Mouse (Mus musculus) liver, embryonic 15.5 days (tissue): ENCODE measurements at regions not wholly inside any gene's neighbourhood (a gene's known extent, or its start where the extent isn't known, plus 50 kb on each side); places are given as distances from the start of the nearest gene placed in this dataset.

ENCODE experiments used
- ATAC-seq: fragments of 200-750 bp; cut with Nextera tagmentation; 2 replicates; pipeline ENCODE4 v1.8.0; 2017; ENCODE audit warnings: moderate number of reproducible peaks, mild to moderate bottlenecking, moderate library complexity; ENCODE audit not compliant: insufficient read depth
- H3K27ac ChIP-seq: fragments of 300-500 bp; sonication (generic); replicated peaks from 2 replicates; pipeline ENCODE4 v1.5.1; 2015; ENCODE audit warnings: mild to moderate bottlenecking, inconsistent platforms
- H3K27me3 ChIP-seq: fragments of 300-500 bp; sonication (generic); 2 replicates; pipeline ENCODE4 v1.6.1; 2015; ENCODE audit warnings: mild to moderate bottlenecking, inconsistent platforms
- H3K36me3 ChIP-seq: fragments of 300-500 bp; sonication (generic); replicated peaks from 2 replicates; pipeline ENCODE4 v1.6.1; 2015; ENCODE audit warnings: moderate library complexity, mild to moderate bottlenecking, inconsistent platforms
- H3K4me1 ChIP-seq: fragments of 300-500 bp; sonication (generic); replicated peaks from 2 replicates; pipeline ENCODE4 v1.6.1; 2015; ENCODE audit warnings: inconsistent platforms
- H3K4me2 ChIP-seq: fragments of 300-500 bp; sonication (generic); 2 replicates; pipeline ENCODE4 v1.6.1; 2015; ENCODE audit warnings: moderate library complexity, mild to moderate bottlenecking, inconsistent platforms
- H3K4me3 ChIP-seq: fragments of 300-500 bp; sonication (generic); replicated peaks from 2 replicates; pipeline ENCODE4 v1.5.1; 2015; ENCODE audit warnings: mild to moderate bottlenecking, inconsistent platforms
- H3K9ac ChIP-seq: fragments of 300-500 bp; sonication (generic); 2 replicates; pipeline ENCODE4 v1.6.1; 2015; ENCODE audit warnings: moderate library complexity, mild to moderate bottlenecking, inconsistent platforms
- H3K9me3 ChIP-seq: fragments of 300-500 bp; sonication (generic); replicated peaks from 2 replicates; pipeline ENCODE4 v1.6.1; 2016; ENCODE audit warnings: inconsistent platforms
- WGBS: fragments of 180-500 bp; shearing (Covaris S2); methylation state at CpG from one replicate; pipeline ENCODE4 v1.1.7; 2015; ENCODE audit warnings: mixed read lengths; ENCODE audit not compliant: insufficient replicate concordance; 5-methylcytosine and 5-hydroxymethylcytosine counted together

DNA sequence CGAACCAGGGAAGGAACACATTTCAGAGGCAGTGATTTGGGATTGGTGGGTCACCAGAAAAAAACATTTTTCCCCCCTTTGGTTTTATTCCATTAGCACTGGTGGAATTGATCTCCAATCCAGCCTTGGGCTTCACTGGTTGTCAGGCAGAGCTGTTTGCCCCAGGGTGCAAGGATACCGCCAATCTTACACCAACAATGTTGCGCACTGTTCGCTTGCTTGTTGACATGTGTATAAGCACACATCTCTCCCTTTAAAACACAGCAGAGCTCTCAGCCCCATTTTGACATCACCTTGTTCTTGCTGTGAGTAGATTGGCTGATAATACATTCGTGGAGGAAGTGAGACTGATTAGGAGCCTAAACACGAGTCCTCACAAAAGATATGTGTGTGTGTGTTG lies 333.1 kb upstream of the Atp5g3 start:
- H3K9ac ChIP-seq = no peak overlapping the region
- H3K36me3 ChIP-seq = no peaks in the 10 kb centered on the region
- no peak for ATAC-seq
- no peak overlapping the region for H3K4me3 ChIP-seq
- WGBS = 67% methylated on average over 6 of the region's 6 CpGs
- no peaks in the 10 kb centered on the region for H3K27me3 ChIP-seq
- H3K9me3 ChIP-seq = no peaks in the 10 kb centered on the region
- H3K4me1 ChIP-seq = no peaks in the 10 kb centered on the region
- H3K27ac ChIP-seq = no peak overlapping the region
- no peak overlapping the region for H3K4me2 ChIP-seq

DNA sequence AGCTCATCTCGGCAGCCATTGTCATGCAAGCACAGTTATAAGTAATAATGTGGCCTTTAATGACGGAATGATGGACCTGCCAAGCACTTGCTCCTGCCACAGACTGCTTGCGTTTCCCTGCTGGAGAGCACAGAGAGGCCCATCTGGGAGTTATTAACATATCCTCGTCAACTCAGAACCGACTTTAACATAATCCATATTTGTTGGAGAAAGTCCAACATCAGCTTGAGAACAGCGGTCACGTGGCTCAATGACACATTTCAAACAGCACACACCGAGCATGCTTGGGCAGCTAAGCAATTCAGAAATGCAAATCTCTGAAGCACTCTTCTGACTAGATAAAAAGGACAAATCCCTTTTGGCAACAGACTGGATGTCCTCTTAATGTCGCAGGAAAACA lies 332.7 kb upstream of the Atp5g3 start:
- H3K27me3 ChIP-seq = no peaks in the 10 kb centered on the region
- H3K4me3 ChIP-seq = no peak overlapping the region
- no peak overlapping the region for H3K4me2 ChIP-seq
- H3K27ac ChIP-seq = no peak overlapping the region
- no peaks in the 10 kb centered on the region for H3K36me3 ChIP-seq
- ATAC-seq = no peak
- no peaks in the 10 kb centered on the region for H3K9me3 ChIP-seq
- no peaks in the 10 kb centered on the region for H3K4me1 ChIP-seq
- WGBS = 62% methylated on average over 9 of the region's 9 CpGs
- H3K9ac ChIP-seq = no peak overlapping the region

DNA sequence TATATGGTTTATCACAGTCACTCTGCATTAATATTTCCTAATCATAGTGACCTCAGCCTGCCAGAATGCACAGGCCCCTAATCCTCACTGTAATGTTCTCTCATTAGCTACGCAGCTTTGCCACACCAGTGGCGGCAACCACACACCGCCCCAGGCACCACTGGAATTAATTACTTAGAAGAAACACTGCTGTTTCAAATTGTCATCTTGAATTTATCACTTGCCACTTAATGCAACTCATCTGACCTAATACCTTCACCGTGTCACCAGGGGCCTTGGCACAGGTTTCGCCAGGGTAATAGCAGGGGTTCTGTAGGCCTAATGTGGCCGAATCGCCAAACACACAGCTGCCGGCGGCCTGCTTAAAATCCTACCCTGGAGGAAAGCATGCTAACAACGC lies 328.5 kb upstream of the Atp5g3 start:
- Histone ChIP-seq H3K4me3 (no peak overlapping the region), H3K27me3 (no peaks in the 10 kb centered on the region), H3K27ac (no peak overlapping the region), H3K9me3 (no peaks in the 10 kb centered on the region), H3K36me3 (no peaks in the 10 kb centered on the region), H3K4me2 (no peak overlapping the region), H3K4me1 (no peaks in the 10 kb centered on the region), H3K9ac (no peak overlapping the region)
- 77% methylated on average over 10 of the region's 10 CpGs for WGBS
- ATAC-seq = no peak

DNA sequence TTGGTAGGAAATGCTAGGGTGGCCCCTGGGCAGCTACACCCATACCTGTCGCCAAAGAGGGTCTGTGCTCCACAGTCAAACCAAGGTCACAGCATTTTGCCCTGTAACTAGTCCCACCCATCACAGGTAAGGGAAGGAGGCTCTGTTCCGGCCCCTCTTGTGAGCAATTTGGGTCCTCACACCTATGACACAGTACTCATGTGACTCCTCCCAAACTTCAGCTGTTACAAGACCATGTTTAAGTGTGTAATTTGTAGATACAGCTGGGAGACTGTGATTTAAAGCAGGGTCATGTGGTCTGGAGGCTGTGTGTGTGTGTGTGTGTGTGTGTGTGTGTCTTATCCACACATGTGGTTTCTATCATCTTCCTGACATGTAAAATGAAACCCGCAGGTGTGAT lies 306.3 kb upstream of the Atp5g3 start:
- Histone ChIP-seq H3K4me1 (no peaks in the 10 kb centered on the region), H3K4me2 (no peak overlapping the region), H3K9me3 (no peaks in the 10 kb centered on the region), H3K27me3 (no peaks in the 10 kb centered on the region), H3K36me3 (no peaks in the 10 kb centered on the region), H3K4me3 (no peak overlapping the region), H3K9ac (no peak overlapping the region), H3K27ac (no peak overlapping the region)
- 55% methylated on average over 3 of the region's 3 CpGs for WGBS
- ATAC-seq = no peak

DNA sequence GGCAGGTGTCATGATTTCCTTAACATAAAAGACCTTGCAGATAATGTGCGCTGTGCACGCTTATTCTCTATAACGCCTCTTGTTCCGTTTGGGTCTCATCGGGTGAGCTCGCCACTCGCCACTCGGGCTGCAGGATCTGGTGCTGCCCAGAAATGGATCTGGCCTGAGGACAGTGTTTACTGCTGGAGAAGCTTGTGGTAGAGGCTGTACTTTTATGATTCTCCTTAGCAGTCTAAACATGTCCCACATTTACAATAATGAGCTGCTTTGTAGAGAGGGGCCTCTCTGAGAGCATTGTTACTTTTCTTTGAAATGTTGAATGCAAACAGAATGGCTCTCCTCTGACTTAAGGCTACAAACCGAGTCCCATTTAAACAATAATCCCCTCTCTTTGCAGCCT lies 299.1 kb upstream of the Atp5g3 start:
- Histone ChIP-seq H3K36me3 (no peaks in the 10 kb centered on the region), H3K4me2 (no peak overlapping the region), H3K9ac (no peak overlapping the region), H3K9me3 (no peaks in the 10 kb centered on the region), H3K27ac (no peak overlapping the region), H3K27me3 (no peaks in the 10 kb centered on the region), H3K4me3 (no peak overlapping the region), H3K4me1 (no peaks in the 10 kb centered on the region)
- 77% methylated on average over 9 of the region's 9 CpGs for WGBS
- ATAC-seq = no peak

DNA sequence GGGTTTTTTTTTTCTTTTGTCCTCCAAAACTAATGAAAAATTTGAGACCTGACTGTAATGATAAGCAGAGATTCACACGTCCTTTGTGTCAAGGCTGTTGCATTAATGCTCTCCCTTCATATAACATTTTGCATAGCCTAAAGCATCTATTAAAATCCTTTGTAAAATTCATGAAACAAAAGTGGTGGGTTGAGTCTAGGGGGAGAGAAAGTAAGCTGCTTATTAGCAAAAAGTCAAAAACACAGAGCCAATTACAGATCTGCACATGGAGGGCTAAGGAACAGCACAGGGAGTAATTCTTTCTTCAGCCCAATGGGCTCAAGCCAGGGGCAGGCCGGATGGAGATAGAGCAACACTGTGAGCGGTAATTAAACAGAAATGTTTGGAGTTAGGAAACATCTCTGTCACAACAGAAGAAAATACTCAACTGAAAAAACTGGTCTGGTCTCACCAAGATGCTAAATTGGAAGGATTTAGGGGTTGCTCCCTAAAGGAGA lies 298.3 kb upstream of the Atp5g3 start:
- Histone ChIP-seq H3K4me3 (no peak overlapping the region), H3K27me3 (no peaks in the 10 kb centered on the region), H3K9ac (no peak overlapping the region), H3K4me2 (no peak overlapping the region), H3K36me3 (no peaks in the 10 kb centered on the region), H3K4me1 (no peaks in the 10 kb centered on the region), H3K27ac (no peak overlapping the region), H3K9me3 (no peaks in the 10 kb centered on the region)
- ATAC-seq = no peak
- WGBS = 60% methylated on average over 3 of the region's 3 CpGs

DNA sequence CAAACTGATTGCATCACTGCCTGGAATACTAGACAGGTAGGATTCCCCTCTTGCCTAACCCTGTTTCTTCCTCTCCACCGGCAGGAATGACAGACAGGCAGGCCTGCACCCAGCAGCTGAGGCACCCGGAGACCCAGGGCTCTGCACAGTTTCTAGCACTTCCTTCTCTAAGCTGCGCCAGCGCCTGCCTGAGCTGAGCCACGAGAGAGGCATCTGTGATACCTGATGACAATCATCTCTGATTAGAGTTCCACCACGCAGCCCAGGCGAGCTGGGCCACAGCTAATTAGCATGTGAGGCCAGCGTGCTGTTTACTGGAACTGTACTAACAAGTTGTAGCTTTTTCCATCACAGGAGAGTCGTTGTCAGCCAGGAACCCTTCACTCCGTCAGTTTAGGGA lies 296.3 kb upstream of the Atp5g3 start:
- Histone ChIP-seq H3K27ac (no peak overlapping the region), H3K36me3 (no peaks in the 10 kb centered on the region), H3K4me2 (no peak overlapping the region), H3K9me3 (no peaks in the 10 kb centered on the region), H3K4me3 (no peak overlapping the region), H3K9ac (no peak overlapping the region), H3K27me3 (no peaks in the 10 kb centered on the region), H3K4me1 (no peaks in the 10 kb centered on the region)
- WGBS = 37% methylated on average over 10 of the region's 10 CpGs
- no peak for ATAC-seq

DNA sequence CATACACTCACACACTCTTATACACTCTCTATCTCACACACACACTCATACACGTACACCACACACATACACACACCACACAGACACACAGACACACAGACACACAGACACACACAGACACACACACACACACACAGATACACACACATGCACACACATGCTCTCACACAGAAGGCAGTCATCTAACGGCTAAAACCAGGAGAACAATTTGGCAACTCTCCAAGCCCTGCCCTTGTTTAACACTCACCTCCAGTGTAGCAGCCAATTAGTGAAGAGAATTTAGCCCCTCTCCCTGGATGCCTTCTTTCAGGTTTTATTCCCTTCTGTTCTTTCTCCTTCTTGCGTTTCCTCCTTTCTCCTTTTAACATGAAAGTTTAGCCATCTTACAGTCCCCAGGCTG lies 291.6 kb upstream of the Atp5g3 start:
- ATAC-seq = no peak
- WGBS = 52% methylated on average over 3 of the region's 3 CpGs
- no peak overlapping the region for H3K27ac ChIP-seq
- no peak overlapping the region for H3K4me3 ChIP-seq
- H3K4me1 ChIP-seq = no peaks in the 10 kb centered on the region
- no peak overlapping the region for H3K9ac ChIP-seq
- no peaks in the 10 kb centered on the region for H3K36me3 ChIP-seq
- no peak overlapping the region for H3K4me2 ChIP-seq
- no peaks in the 10 kb centered on the region for H3K27me3 ChIP-seq
- H3K9me3 ChIP-seq = no peaks in the 10 kb centered on the region

DNA sequence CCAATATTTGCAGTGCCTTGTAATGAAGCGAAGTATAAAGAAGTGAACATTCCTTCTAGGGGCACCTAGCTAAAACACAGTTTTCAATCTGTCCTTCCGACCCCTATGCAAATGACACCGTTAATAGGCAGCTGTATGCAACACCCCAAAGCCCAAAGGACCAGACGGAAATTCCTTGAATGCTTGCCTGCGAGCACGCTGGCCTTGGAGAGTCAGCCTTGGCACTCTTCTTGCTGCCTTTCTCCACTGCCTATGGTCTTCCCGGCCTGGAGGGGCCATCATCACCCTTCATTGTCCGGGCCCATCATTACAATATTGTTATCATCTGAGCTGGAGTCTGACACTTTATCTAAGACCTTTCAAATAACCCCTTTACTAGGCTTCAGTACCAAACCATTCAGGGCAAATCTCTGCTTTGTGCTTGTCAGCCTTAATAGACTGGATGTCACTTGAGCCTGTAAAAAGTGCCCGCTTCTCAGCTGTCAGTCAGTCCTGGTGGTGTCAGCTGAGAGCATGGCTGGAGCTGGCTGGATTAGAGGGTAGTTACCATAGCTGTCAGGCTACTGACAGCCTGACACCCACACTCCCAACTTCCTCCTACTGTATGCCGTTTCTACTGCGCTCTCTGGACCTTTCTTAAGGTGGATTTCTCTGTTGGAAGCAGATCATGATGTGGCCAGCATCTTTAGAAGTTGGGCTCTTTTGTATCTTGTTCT lies 290.6 kb upstream of the Atp5g3 start:
- Histone ChIP-seq H3K4me1 (no peaks in the 10 kb centered on the region), H3K36me3 (no peaks in the 10 kb centered on the region), H3K9ac (no peak overlapping the region), H3K4me3 (no peak overlapping the region), H3K9me3 (no peaks in the 10 kb centered on the region), H3K27me3 (no peaks in the 10 kb centered on the region), H3K27ac (no peak overlapping the region), H3K4me2 (no peak overlapping the region)
- WGBS = 47% methylated on average over 11 of the region's 11 CpGs
- ATAC-seq = no peak

DNA sequence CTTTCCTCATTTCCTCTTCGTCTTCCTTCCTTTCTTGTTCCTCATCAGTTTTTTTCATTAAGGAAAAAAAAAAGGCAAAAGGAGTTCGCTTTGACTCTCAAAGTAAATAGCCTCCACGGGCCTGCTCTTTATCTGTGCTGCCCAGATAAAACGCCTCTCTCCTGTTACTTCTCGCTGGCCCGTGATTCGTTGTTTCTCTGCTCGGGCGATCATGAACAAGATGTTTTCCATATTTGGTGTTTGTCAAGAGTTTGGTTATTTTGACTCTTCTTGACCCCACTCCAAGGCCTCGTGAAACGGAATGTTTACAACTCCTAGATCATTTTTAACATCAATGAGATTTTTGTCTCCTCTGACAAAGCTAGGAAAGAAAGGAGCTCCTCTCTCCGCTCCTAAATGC lies 288.4 kb upstream of the Atp5g3 start:
- Histone ChIP-seq H3K9ac (no peak overlapping the region), H3K27ac (no peak overlapping the region), H3K4me3 (no peak overlapping the region), H3K4me1 (no peaks in the 10 kb centered on the region), H3K27me3 (no peaks in the 10 kb centered on the region), H3K36me3 (no peaks in the 10 kb centered on the region), H3K9me3 (no peaks in the 10 kb centered on the region), H3K4me2 (no peak overlapping the region)
- no peak for ATAC-seq
- 35% methylated on average over 12 of the region's 12 CpGs for WGBS

DNA sequence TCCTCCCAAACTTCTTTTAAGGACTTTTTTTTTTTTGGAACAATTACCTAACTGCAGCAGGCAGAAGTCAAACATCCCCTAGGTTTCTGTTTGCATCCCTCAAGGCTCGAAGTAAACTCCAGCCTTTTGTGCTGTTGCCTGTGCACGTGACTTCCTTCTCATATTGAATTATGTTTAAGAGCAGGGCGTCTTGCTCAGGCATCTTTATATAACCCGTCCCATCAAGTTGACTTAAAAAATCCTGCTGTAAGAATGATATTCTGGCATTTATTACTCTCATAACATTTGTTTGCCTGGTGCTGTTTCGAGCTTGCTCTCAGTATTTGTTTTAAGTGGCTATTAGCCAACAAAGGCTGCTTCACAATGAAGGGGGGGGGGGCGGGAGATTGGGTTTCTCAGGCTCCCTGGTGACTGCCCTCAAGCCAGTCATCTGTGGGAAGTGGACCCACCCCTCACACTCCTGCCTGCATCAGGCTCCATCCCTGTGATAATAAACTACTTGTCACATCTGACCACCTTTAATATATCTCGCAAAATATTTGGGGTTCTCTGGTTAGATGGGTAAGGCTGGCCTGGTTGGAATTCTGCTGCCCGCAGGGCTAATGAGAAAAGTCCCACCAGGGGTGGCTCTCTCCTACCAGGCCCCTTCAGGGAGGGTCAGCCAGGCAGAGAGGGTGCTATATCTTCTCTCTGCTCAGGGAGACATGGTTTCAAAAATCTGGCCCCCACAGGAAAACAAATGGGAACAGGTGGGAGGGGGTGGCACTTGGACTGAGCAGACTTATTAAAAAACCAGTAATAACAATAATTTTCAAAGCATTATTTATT lies 277.1 kb upstream of the Atp5g3 start:
- 37% methylated on average over 8 of the region's 8 CpGs for WGBS
- ATAC-seq = no peak
- H3K4me2 ChIP-seq = no peak overlapping the region

More for the DNA sequence above, 277.1 kb upstream of the Atp5g3 start:
- Histone ChIP-seq H3K4me1 (no peaks in the 10 kb centered on the region), H3K36me3 (no peaks in the 10 kb centered on the region), H3K9ac (no peak overlapping the region), H3K9me3 (no peaks in the 10 kb centered on the region), H3K4me3 (no peak overlapping the region), H3K27ac (no peak overlapping the region), H3K27me3 (no peaks in the 10 kb centered on the region)
